Mouse (Mus musculus): ENCODE results near the gene Mylpf.

Gene Mylpf

GRCm38 (mm10) chr7:127225147-127225995 lies 16.7 kb downstream of the Mylpf start:
- Histone ChIP-seq H3K9me3 (ENCODE audit: low read length) (0 out of 2 replicates have a peak, but pooled peaks cover 8% of the 10 kb centered on the region), H3K27me3 (ENCODE audit: insufficient read depth, low read length) (no peaks in the 10 kb centered on the region), H3K36me3 (ENCODE audit: insufficient read depth, low read length) (peaks cover 31% of the 10 kb centered on the region), H3K4me3 (replicated peaks; ENCODE audit: low read length) (peak overlapping the region; percentile 45), H3K4me1 (replicated peaks; ENCODE audit: low read depth, low read length) (peaks cover 94% of the 10 kb centered on the region)
- TF ChIP-seq NANOG (IDR thresholded peaks at IDR 0.05; ENCODE audit: borderline replicate concordance, low read length) (peak; percentile 82), POU5F1 (IDR thresholded peaks at IDR 0.05; ENCODE audit: borderline replicate concordance, low read length) (no peak), CTCF (conservative IDR thresholded peaks at IDR 0.05; ENCODE audit: low read length) (no peak)

DNA sequence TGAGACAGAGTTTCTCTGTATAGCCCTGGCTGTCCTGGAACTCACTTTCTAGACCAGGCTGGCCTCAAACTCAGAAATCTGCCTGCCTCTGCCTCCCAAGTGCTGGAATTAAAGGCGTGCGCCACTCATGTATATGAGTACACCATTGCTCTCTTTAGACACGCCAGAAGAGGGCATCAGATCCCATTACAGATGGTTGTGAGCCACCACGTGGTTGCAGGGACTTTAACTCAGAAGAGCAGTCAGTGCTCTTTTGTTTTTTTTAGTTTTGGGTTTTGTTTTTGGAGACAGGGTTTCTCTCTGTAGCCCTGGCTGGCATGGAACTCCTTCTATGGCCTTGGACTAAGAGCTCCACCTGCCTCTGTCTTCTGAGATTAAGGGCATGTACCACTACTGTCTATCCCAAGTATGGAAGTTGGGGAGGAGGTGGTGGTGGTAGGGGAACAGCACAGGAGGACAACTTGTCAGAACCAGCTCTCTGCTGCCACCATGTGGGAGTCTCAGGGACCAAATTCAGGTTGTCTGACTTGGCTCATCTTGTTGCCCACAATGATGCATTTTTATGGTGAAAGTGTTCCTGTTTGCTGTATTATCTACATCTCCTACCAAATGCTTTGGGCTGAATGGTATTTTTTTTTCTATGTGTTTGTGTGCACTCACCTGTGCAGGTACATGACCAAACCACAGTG lies 20.1 kb downstream of the Mylpf start:
- Histone ChIP-seq H3K4me1 (replicated peaks; ENCODE audit: low read depth, low read length) (peaks cover 78% of the 10 kb centered on the region), H3K36me3 (ENCODE audit: insufficient read depth, low read length) (peaks cover 33% of the 10 kb centered on the region), H3K4me3 (replicated peaks; ENCODE audit: low read length) (0 out of 2 replicates have a peak overlapping the region, but pooled peaks have one; percentile 95), H3K9me3 (ENCODE audit: low read length) (0 out of 2 replicates have a peak, but pooled peaks cover 3% of the 10 kb centered on the region), H3K27me3 (ENCODE audit: insufficient read depth, low read length) (no peaks in the 10 kb centered on the region)
- TF ChIP-seq CTCF (conservative IDR thresholded peaks at IDR 0.05; ENCODE audit: low read length) (peak; percentile 59), POU5F1 (IDR thresholded peaks at IDR 0.05; ENCODE audit: borderline replicate concordance, low read length) (no peak), NANOG (IDR thresholded peaks at IDR 0.05; ENCODE audit: borderline replicate concordance, low read length) (no peak)

DNA sequence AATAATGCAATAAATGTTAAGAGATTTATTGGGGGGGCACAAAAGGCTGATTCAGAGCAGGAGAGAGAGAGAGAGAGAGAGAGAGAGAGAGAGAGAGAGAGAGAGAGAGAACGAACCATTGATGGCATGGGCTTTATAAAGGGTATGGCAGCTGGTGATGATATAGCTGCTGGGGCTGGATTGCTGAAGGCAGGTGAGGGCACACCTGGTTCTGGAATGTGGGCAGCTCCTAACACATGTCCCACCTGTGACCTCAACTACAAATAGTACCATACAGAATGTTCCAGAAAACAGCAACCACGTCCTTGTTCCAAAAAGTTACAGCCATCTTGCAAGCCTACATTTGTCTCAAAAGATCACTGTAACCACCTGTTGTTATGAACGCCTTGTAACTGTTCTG lies 22.7 kb downstream of the Mylpf start:
- peaks cover 67% of the 10 kb centered on the region for H3K4me1 ChIP-seq (replicated peaks; ENCODE audit: low read depth, low read length)
- H3K4me3 ChIP-seq (replicated peaks; ENCODE audit: low read length), result peak overlapping the region; percentile 95
- no peak for TF ChIP-seq CTCF (conservative IDR thresholded peaks at IDR 0.05; ENCODE audit: low read length)
- H3K36me3 ChIP-seq (ENCODE audit: insufficient read depth, low read length), result peaks cover 55% of the 10 kb centered on the region
- no peaks in the 10 kb centered on the region for H3K27me3 ChIP-seq (ENCODE audit: insufficient read depth, low read length)
- H3K9me3 ChIP-seq (ENCODE audit: low read length), result peaks cover 27% of the 10 kb centered on the region

GRCm38 (mm10) chr7:127231826-127232621 lies 23.3 kb downstream of the Mylpf start:
- Histone ChIP-seq H3K36me3 (ENCODE audit: insufficient read depth, low read length) (peaks cover 58% of the 10 kb centered on the region), H3K4me3 (replicated peaks; ENCODE audit: low read length) (peak overlapping the region; percentile 95), H3K27me3 (ENCODE audit: insufficient read depth, low read length) (no peaks in the 10 kb centered on the region), H3K4me1 (replicated peaks; ENCODE audit: low read depth, low read length) (peaks cover 68% of the 10 kb centered on the region), H3K9me3 (ENCODE audit: low read length) (peaks cover 33% of the 10 kb centered on the region)
- TF ChIP-seq NANOG (IDR thresholded peaks at IDR 0.05; ENCODE audit: borderline replicate concordance, low read length) (no peak), CTCF (conservative IDR thresholded peaks at IDR 0.05; ENCODE audit: low read length) (no peak), POU5F1 (IDR thresholded peaks at IDR 0.05; ENCODE audit: borderline replicate concordance, low read length) (no peak)

- peaks cover 64% of the 10 kb centered on the region for H3K36me3 ChIP-seq (ENCODE audit: insufficient read depth, low read length)
- peak within 1 kb of the TSS; percentile 95 for H3K4me3 ChIP-seq (replicated peaks; ENCODE audit: low read length)
- H3K4me1 ChIP-seq (replicated peaks; ENCODE audit: low read depth, low read length), result peaks cover 65% of the 10 kb centered on the region
- peaks cover 41% of the 10 kb centered on the region for H3K9me3 ChIP-seq (ENCODE audit: low read length)
- H3K27me3 ChIP-seq (ENCODE audit: insufficient read depth, low read length), result no peaks in the 10 kb centered on the region
- no peak for TF ChIP-seq CTCF (conservative IDR thresholded peaks at IDR 0.05; ENCODE audit: low read length)
- no peak for TF ChIP-seq NANOG (IDR thresholded peaks at IDR 0.05; ENCODE audit: borderline replicate concordance, low read length)
- no peak for TF ChIP-seq POU5F1 (IDR thresholded peaks at IDR 0.05; ENCODE audit: borderline replicate concordance, low read length)
These were observed 24.1 kb downstream of the Mylpf start, which contains the start of the genes Zfp553 and Sept1 for GRCm38 (mm10) chr7:127232622-127233367. Gene Zfp553, plus strand, starts transcription at chr7:127233061. Gene Sept1, minus strand, starts transcription at chr7:127233130.

GRCm38 (mm10) chr7:127233368-127233749 lies 24.7 kb downstream of the Mylpf start:
- peaks cover 70% of the 10 kb centered on the region for H3K36me3 ChIP-seq (ENCODE audit: insufficient read depth, low read length)
- TF ChIP-seq NANOG (IDR thresholded peaks at IDR 0.05; ENCODE audit: borderline replicate concordance, low read length) (no peak), CTCF (conservative IDR thresholded peaks at IDR 0.05; ENCODE audit: low read length) (no peak)
- H3K9me3 ChIP-seq (ENCODE audit: low read length), result peaks cover 46% of the 10 kb centered on the region
- H3K27me3 ChIP-seq (ENCODE audit: insufficient read depth, low read length), result no peaks in the 10 kb centered on the region
- peak overlapping the region; percentile 95 for H3K4me3 ChIP-seq (replicated peaks; ENCODE audit: low read length)
- H3K4me1 ChIP-seq (replicated peaks; ENCODE audit: low read depth, low read length), result peaks cover 59% of the 10 kb centered on the region

GRCm38 (mm10) chr7:127233765-127234164 lies 25.1 kb downstream of the Mylpf start:
- peaks cover 55% of the 10 kb centered on the region for H3K4me1 ChIP-seq (replicated peaks; ENCODE audit: low read depth, low read length)
- TF ChIP-seq POU5F1 (IDR thresholded peaks at IDR 0.05; ENCODE audit: borderline replicate concordance, low read length) (no peak), CTCF (conservative IDR thresholded peaks at IDR 0.05; ENCODE audit: low read length) (no peak), NANOG (IDR thresholded peaks at IDR 0.05; ENCODE audit: borderline replicate concordance, low read length) (no peak)
- no peaks in the 10 kb centered on the region for H3K27me3 ChIP-seq (ENCODE audit: insufficient read depth, low read length)
- H3K9me3 ChIP-seq (ENCODE audit: low read length), result peaks cover 51% of the 10 kb centered on the region
- peaks cover 74% of the 10 kb centered on the region for H3K36me3 ChIP-seq (ENCODE audit: insufficient read depth, low read length)
- H3K4me3 ChIP-seq (replicated peaks; ENCODE audit: low read length), result peak overlapping the region; percentile 95
